Comparison of ENCODE assay signal across 8 mouse cellular contexts in genomic region chr17:35027277-35028068, GRCm38 (mm10). TPM values are rescaled to one million over a fixed set of nuclear protein-coding genes. Genes with fewer than 3 reads are reported as not detected.
DNase-seq lines count a peak whose midpoint lies in the region; ATAC-seq and TF ChIP-seq lines count a peak whose summit lies in the region.

Gene Sapcd1 (minus strand): TSS chr17:35028016.

- 0 out of 2 replicates have a peak within 1 kb of the TSS, but pooled peaks have one; percentile 34 for H3K9ac ChIP-seq in heart, embryonic 12.5 days
- H3K9ac ChIP-seq in hindbrain, embryonic 14.5 days: no peak within 1 kb of the TSS
- H3K9ac ChIP-seq in liver, postnatal 0 days (replicated peaks): no peak within 1 kb of the TSS

- no peak for ATAC-seq in heart, embryonic 12.5 days (ENCODE audit: insufficient number of reproducible peaks, low FRiP score)
- ATAC-seq in hindbrain, embryonic 14.5 days (ENCODE audit: low FRiP score): peak; percentile 51; the same call in 1 of the 2 replicates
- peak; percentile 25; the same call in 1 of the 2 replicates for ATAC-seq in liver, postnatal 0 days

- 39% methylated on average over 13 of the region's 13 CpGs for WGBS in heart, embryonic 12.5 days
- WGBS in embryonic facial prominence, embryonic 10.5 days: 45% methylated on average over 13 of the region's 13 CpGs
- 24% methylated on average over 13 of the region's 13 CpGs for WGBS in hindbrain, embryonic 14.5 days
- WGBS in liver, postnatal 0 days (ENCODE audit: insufficient replicate concordance): 44% methylated on average over 13 of the region's 13 CpGs
- WGBS in lung, adult 2 months: 52% methylated on average over 13 of the region's 13 CpGs

- DNase-seq in heart, adult 9 months (ENCODE audit: low spot score in 2 of 2): no peak
- DNase-seq in embryonic facial prominence, embryonic 10.5 days (ENCODE audit: low spot score): peak; percentile 53
- DNase-seq in hindbrain, embryonic 14.5 days (ENCODE audit: low spot score): peak; percentile 35
- DNase-seq in liver, postnatal 0 days: peak; percentile 62
- peak; percentile 35 for DNase-seq in thymus, postnatal 25 days
- DNase-seq in lung, adult 2 months: no peak

- TF ChIP-seq CTCF in E14TG2a.4 (conservative IDR thresholded peaks at IDR 0.05; ENCODE audit: low read length): no peak
- TF ChIP-seq CTCF in liver, postnatal 0 days (IDR thresholded peaks at IDR 0.05; ENCODE audit: low read depth): no peak
- TF ChIP-seq CTCF in lung, adult 2 months (IDR thresholded peaks at IDR 0.05; ENCODE audit: insufficient read depth, low read length): no peak

- H3K9me3 ChIP-seq in heart, embryonic 12.5 days (replicated peaks): no peaks in the 10 kb centered on the region
- H3K9me3 ChIP-seq in E14TG2a.4 (ENCODE audit: low read length): no peaks in the 10 kb centered on the region
- H3K9me3 ChIP-seq in embryonic facial prominence, embryonic 10.5 days: no peaks in the 10 kb centered on the region
- no peaks in the 10 kb centered on the region for H3K9me3 ChIP-seq in hindbrain, embryonic 14.5 days (ENCODE audit: control insufficient read depth, low read length)
- no peaks in the 10 kb centered on the region for H3K9me3 ChIP-seq in liver, postnatal 0 days (ENCODE audit: low read length)

- no peaks in the 10 kb centered on the region for H3K36me3 ChIP-seq in heart, embryonic 12.5 days
- H3K36me3 ChIP-seq in E14TG2a.4 (ENCODE audit: insufficient read depth, low read length): no peaks in the 10 kb centered on the region
- no peaks in the 10 kb centered on the region for H3K36me3 ChIP-seq in embryonic facial prominence, embryonic 10.5 days (replicated peaks)
- H3K36me3 ChIP-seq in hindbrain, embryonic 14.5 days (replicated peaks; ENCODE audit: control insufficient read depth, insufficient read depth): no peaks in the 10 kb centered on the region
- no peaks in the 10 kb centered on the region for H3K36me3 ChIP-seq in liver, postnatal 0 days (replicated peaks; ENCODE audit: insufficient read depth, low read length)

- 0 out of 2 replicates have a peak within 1 kb of the TSS, but pooled peaks have one; percentile 11 for H3K4me3 ChIP-seq in heart, embryonic 12.5 days
- H3K4me3 ChIP-seq in E14TG2a.4 (replicated peaks; ENCODE audit: low read length): peak within 1 kb of the TSS; percentile 57
- peak within 1 kb of the TSS; percentile 35 for H3K4me3 ChIP-seq in embryonic facial prominence, embryonic 10.5 days
- no peak within 1 kb of the TSS for H3K4me3 ChIP-seq in hindbrain, embryonic 14.5 days (replicated peaks; ENCODE audit: low read length)
- H3K4me3 ChIP-seq in liver, postnatal 0 days (ENCODE audit: low read depth, low read length): no peak within 1 kb of the TSS
- H3K4me3 ChIP-seq in lung, adult 2 months (replicated peaks; ENCODE audit: extremely low read depth, low read depth, low read length): no peak within 1 kb of the TSS

- no peaks in the 10 kb centered on the region for H3K27me3 ChIP-seq in heart, embryonic 12.5 days (replicated peaks)
- peaks cover 26% of the 10 kb centered on the region for H3K27me3 ChIP-seq in E14TG2a.4 (ENCODE audit: insufficient read depth, low read length)
- 0 out of 2 replicates have a peak, but pooled peaks cover 3% of the 10 kb centered on the region for H3K27me3 ChIP-seq in embryonic facial prominence, embryonic 10.5 days (replicated peaks; ENCODE audit: low read depth, poor library complexity, severe bottlenecking)
- no peaks in the 10 kb centered on the region for H3K27me3 ChIP-seq in hindbrain, embryonic 14.5 days (ENCODE audit: control insufficient read depth, insufficient read depth, low read length)
- 0 out of 2 replicates have a peak, but pooled peaks cover 3% of the 10 kb centered on the region for H3K27me3 ChIP-seq in liver, postnatal 0 days (ENCODE audit: insufficient read depth, low read length)

- peak within 1 kb of the TSS; percentile 34; the same call in 1 of the 2 replicates for H3K4me2 ChIP-seq in heart, embryonic 12.5 days
- H3K4me2 ChIP-seq in hindbrain, embryonic 14.5 days (replicated peaks): 0 out of 2 replicates have a peak within 1 kb of the TSS, but pooled peaks have one; percentile 2
- no peak within 1 kb of the TSS for H3K4me2 ChIP-seq in liver, postnatal 0 days (ENCODE audit: low read depth, low read length)

- no peak for TF ChIP-seq EP300 in liver, postnatal 0 days (IDR thresholded peaks at IDR 0.05; ENCODE audit: low read depth)

- H3K4me1 ChIP-seq in heart, embryonic 12.5 days (replicated peaks): peaks cover 53% of the 10 kb centered on the region
- peaks cover 75% of the 10 kb centered on the region for H3K4me1 ChIP-seq in E14TG2a.4 (replicated peaks; ENCODE audit: low read depth, low read length)
- H3K4me1 ChIP-seq in embryonic facial prominence, embryonic 10.5 days: peaks cover 74% of the 10 kb centered on the region
- peaks cover 7% of the 10 kb centered on the region for H3K4me1 ChIP-seq in hindbrain, embryonic 14.5 days (replicated peaks; ENCODE audit: control insufficient read depth, insufficient read depth, low read length)
- peaks cover 27% of the 10 kb centered on the region for H3K4me1 ChIP-seq in liver, postnatal 0 days (ENCODE audit: insufficient read depth)
- peaks cover 11% of the 10 kb centered on the region for H3K4me1 ChIP-seq in lung, adult 2 months (ENCODE audit: control insufficient read depth, insufficient read depth, low read length)

- H3K27ac ChIP-seq in heart, embryonic 12.5 days (ENCODE audit: poor library complexity, severe bottlenecking): peak within 1 kb of the TSS; percentile 61; the same call in 1 of the 2 replicates
- H3K27ac ChIP-seq in embryonic facial prominence, embryonic 10.5 days (replicated peaks): peak within 1 kb of the TSS; percentile 81
- peak within 1 kb of the TSS; percentile 54 for H3K27ac ChIP-seq in hindbrain, embryonic 14.5 days
- peak within 1 kb of the TSS; percentile 77 for H3K27ac ChIP-seq in liver, postnatal 0 days (ENCODE audit: low read depth)

- TF ChIP-seq POLR2A in lung, adult 2 months (IDR thresholded peaks at IDR 0.05; ENCODE audit: borderline replicate concordance, extremely low read depth, low read depth, low read length): no peak

RNA-seq across cellular contexts. Expression of gene Sapcd1, which starts in this region (rescaled TPM):
- polyA plus RNA-seq in heart, embryonic 12.5 days (2016; fragmentation: Nextera tagmentation; extraction: Ambion mirVana): 2.4 and 2.6 TPM in 2 replicates
- polyA plus RNA-seq in embryonic facial prominence, embryonic 10.5 days (2016; fragmentation: Nextera tagmentation; extraction: Ambion mirVana): 4.2 and 5.6 TPM in 2 replicates
- polyA plus RNA-seq in hindbrain, embryonic 14.5 days (2014; fragmentation: Nextera tagmentation; extraction: Ambion mirVana): 1.4 and 1.7 TPM in 2 replicates
- polyA plus RNA-seq in liver, postnatal 0 days (2015; fragmentation: Nextera tagmentation; extraction: Ambion mirVana): 3.3 and 4.1 TPM in 2 replicates
- polyA plus RNA-seq in lung, adult 2 months (2012; rRNA removed): 2.1 and 2.8 TPM in 2 replicates

Comparison
In these comparisons a context has a peak if more than half of its experiments do, and no peak if none do; other contexts are left out.
1. H3K4me3 ChIP-seq: peak in heart, embryonic 12.5 days (single experiment), E14TG2a.4 (single experiment) and embryonic facial prominence, embryonic 10.5 days (single experiment); none in hindbrain, embryonic 14.5 days (single experiment), liver, postnatal 0 days (single experiment) and lung, adult 2 months (single experiment).
2. DNase-seq: peak in embryonic facial prominence, embryonic 10.5 days (single experiment), hindbrain, embryonic 14.5 days (single experiment), liver, postnatal 0 days (single experiment) and thymus, postnatal 25 days (single experiment); none in heart, adult 9 months (0 of 2) and lung, adult 2 months (single experiment).
3. Peak in every context shown above with its lines, with median percentiles within 50 percentile points of each other: H3K27ac ChIP-seq.